Mouse (Mus musculus): ENCODE results near the gene Egfl8.

Egfl8 gene

DNA sequence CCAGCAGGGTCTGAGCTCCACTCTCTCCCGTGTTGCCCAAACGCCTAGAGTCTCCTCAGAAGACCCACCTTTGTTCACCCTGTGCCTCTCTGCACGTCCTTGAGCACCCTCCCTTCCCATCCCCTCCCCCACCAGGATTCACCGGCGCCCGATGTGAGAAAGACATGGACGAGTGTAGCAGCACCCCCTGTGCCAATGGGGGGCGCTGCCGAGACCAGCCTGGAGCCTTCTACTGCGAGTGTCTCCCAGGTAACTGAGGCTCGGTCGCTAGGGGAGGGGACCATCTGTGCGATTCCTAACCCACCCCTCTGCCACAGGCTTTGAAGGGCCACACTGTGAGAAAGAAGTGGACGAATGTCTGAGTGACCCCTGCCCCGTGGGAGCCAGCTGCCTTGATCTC is 43.4 kb downstream of the Egfl8 start:
- DNase-seq (ENCODE audit: low spot score): no peak

DNA sequence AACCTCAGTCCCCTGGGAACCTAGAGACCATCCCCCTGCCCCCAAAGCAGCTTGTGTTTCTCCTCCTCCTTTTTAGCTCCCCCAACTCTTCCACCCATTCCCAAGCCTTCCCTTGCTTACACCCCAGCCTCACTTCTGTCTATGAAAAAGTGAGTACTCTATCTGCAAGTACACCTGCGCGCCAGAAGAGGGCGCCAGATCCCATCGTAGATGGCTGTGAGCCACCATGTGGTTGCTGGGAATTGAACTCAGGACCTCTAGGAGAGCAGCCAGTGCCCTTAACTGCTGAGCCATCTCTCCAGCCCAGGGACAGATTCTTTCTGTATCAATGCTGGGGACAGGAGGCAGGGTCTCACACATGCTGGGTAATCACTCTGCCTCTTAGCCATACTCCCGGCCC is 43.9 kb downstream of the Egfl8 start:
- DNase-seq (ENCODE audit: low spot score): no peak

DNA sequence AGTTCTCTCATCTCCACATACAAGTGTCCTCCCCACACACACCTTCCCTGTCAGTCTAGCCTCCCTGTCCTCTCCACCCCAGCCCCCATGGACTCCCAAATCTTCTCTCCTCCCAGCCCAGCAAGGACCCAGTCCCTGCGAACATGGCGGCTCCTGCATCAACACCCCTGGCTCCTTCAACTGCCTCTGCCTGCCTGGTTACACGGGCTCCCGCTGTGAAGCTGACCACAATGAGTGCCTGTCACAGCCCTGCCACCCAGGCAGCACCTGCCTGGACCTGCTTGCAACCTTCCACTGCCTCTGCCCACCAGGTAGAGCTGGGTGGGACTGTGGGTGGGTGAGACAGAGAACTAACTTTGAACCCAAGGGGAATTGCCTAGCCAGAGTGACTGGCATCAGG is 45.9 kb downstream of the Egfl8 start:
- DNase-seq (ENCODE audit: low spot score): no peak

DNA sequence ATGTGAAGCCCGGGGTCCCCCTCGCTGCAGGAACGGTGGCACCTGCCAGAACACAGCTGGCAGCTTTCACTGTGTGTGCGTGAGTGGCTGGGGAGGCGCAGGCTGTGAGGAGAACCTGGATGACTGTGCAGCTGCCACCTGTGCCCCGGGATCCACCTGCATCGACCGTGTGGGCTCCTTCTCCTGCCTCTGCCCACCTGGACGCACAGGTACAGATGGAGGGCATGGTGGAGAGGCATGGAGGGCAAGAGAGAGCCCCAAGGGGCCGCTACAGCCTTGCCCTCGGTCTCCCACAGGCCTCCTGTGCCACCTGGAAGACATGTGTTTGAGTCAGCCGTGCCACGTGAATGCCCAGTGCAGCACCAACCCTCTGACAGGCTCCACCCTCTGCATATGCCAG is 47.4 kb downstream of the Egfl8 start:
- DNase-seq (ENCODE audit: low spot score): no peak

DNA sequence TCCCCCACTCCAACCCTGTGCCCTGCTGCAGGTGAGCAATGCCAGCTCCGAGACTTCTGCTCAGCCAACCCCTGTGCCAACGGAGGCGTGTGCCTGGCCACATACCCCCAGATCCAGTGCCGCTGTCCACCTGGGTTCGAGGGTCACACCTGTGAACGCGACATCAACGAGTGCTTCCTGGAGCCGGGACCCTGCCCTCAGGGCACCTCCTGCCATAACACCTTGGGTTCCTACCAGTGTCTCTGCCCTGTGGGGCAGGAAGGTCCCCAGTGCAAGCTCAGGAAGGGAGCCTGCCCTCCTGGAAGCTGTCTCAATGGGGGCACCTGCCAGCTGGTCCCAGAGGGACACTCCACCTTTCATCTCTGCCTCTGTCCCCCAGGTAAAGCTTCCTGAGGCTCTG is 48.5 kb downstream of the Egfl8 start:
- no peak for DNase-seq (ENCODE audit: low spot score)

DNA sequence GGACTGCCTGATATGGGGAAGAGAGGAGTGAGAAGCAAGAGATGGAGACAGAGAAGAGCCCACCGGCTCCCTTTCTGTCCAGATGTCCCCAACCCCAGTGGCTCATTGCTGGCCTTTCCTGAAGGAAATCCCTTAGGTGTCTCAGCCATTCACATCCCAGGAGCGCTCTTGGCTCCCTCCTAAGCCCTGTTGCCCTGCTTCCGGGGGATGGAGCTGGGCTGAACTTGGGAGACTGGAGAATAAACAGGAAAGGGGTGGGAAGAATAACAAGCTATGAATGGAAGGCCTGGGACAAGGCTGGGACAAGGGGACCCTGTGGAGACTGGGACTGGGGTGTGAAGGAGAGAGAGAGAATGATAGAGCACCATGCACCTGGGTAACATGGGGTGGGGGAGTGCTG is 51.0 kb downstream of the Egfl8 start:
- no peak for DNase-seq (ENCODE audit: low spot score)

DNA sequence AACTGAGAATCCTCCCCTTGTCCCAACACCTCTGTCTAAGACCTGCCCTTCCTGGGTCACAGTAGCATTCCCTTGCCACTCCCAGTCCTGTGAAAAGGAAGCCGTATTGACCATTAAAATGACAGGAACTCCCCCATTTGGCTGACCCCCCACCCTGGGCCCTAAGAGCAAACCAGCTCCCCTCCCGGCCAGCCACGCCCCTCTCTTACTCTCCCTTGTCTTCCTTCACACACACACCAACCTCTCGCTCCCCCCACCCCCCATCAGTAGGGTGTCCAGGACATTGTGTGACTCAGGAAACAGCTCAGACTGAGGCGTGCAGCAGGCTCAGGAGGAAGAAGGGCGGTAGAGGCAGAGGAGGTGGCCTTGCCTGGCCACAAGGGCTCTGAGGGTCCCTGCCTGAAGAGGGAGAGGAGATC is 51.8 kb downstream of the Egfl8 start, which contains the start of gene Notch4:
TSS of gene Notch4 (plus strand) at position 266 of the 419 bp plus-strand sequence.
- DNase-seq (ENCODE audit: low spot score): no peak

DNA sequence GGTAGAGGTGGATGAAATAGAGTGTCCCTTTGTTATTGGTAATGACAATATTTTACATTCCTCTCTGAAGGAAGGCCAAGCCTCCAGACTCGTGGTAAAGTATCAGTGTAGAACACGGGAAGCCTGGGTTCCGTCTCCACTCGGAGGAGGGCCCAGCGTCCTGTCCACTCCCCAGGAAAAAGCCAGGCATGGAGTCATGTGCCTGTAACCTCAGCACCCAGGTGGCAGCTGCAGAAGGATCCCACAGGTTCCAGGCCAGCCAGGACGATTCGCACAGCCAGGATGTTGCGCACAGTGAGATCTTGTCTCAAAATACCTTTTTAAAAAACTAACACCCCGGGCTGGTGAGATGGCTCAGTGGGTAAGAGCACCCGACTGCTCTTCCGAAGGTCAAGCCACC is 52.4 kb downstream of the Egfl8 start:
- DNase-seq (ENCODE audit: low spot score): no peak
